Mouse (Mus musculus): Measurements from ENCODE around the gene Prr11.

The Prr11 gene

GRCm38 (mm10) chr11:87046968-87047367, 61.5 kb downstream of the Prr11 start:
- DNase-seq (ENCODE audit: low spot score): no peak

- no peak for DNase-seq (ENCODE audit: low spot score)
Measured at GRCm38 (mm10) chr11:87043052-87043451, 65.5 kb downstream of the Prr11 start.

- no peak for DNase-seq (ENCODE audit: low spot score)
Measured at GRCm38 (mm10) chr11:87039307-87039963, 69.1 kb downstream of the Prr11 start.
